Mouse (Mus musculus) cerebral cortex, adult 2 months (tissue): Measurements from ENCODE around the gene 2310011J03Rik.

Experiments used
- WGBS: fragments of 180-500 bp; shearing (Covaris S2); methylation state at CpG from one replicate; pipeline ENCODE4 v1.1.7; 2018; 5-methylcytosine and 5-hydroxymethylcytosine counted together

The 2310011J03Rik gene

GRCm38 (mm10) chr10:80320340-80320760 lies at the start of gene 2310011J03Rik:
Gene 2310011J03Rik, minus strand, starts transcription at chr10:80320537.
- under 1% methylated on average over 34 of the region's 34 CpGs for WGBS

- WGBS = 87% methylated on average over 6 of the region's 6 CpGs
Observed at GRCm38 (mm10) chr10:80368392-80368791, 48.1 kb upstream of the 2310011J03Rik start.

GRCm38 (mm10) chr10:80367954-80368353 lies 47.6 kb upstream of the 2310011J03Rik start:
- 59% methylated on average over 5 of the region's 5 CpGs for WGBS

GRCm38 (mm10) chr10:80365736-80366135 lies 45.4 kb upstream of the 2310011J03Rik start:
- WGBS = 65% methylated on average over 6 of the region's 6 CpGs

GRCm38 (mm10) chr10:80363734-80364133 lies 43.4 kb upstream of the 2310011J03Rik start:
- 36% methylated on average over 6 of the region's 6 CpGs for WGBS

- WGBS = 8% methylated on average over 31 of the region's 31 CpGs
Observed at GRCm38 (mm10) chr10:80357994-80358639, 37.8 kb upstream of the 2310011J03Rik start.

- WGBS = 18% methylated on average over 7 of the region's 7 CpGs
Observed at GRCm38 (mm10) chr10:80357336-80357735, 37.0 kb upstream of the 2310011J03Rik start.

- under 1% methylated on average over 34 of the region's 34 CpGs for WGBS
Observed at GRCm38 (mm10) chr10:80356737-80357136, 36.4 kb upstream of the 2310011J03Rik start.

- WGBS = 3% methylated on average over 53 of the region's 53 CpGs
Observed at GRCm38 (mm10) chr10:80356001-80356682, 35.8 kb upstream of the 2310011J03Rik start, which contains the start of gene Plk5. Gene Plk5, plus strand, starts transcription at chr10:80356459.

GRCm38 (mm10) chr10:80355431-80355830 lies 35.1 kb upstream of the 2310011J03Rik start:
- WGBS = 20% methylated on average over 9 of the region's 9 CpGs

- WGBS = 67% methylated on average over 8 of the region's 8 CpGs
Observed at GRCm38 (mm10) chr10:80352727-80353126, 32.4 kb upstream of the 2310011J03Rik start.

- WGBS = 40% methylated on average over 11 of the region's 11 CpGs
Observed at GRCm38 (mm10) chr10:80351896-80352295, 31.6 kb upstream of the 2310011J03Rik start.

GRCm38 (mm10) chr10:80350292-80350691 lies 30.0 kb upstream of the 2310011J03Rik start:
- 15% methylated on average over 7 of the region's 7 CpGs for WGBS

- 22% methylated on average over 26 of the region's 26 CpGs for WGBS
Observed at GRCm38 (mm10) chr10:80348981-80349380, 28.6 kb upstream of the 2310011J03Rik start.

GRCm38 (mm10) chr10:80348244-80348781 lies 28.0 kb upstream of the 2310011J03Rik start, which contains the start of gene Adamtsl5:
Gene Adamtsl5, minus strand, starts transcription at chr10:80348412.
- 1% methylated on average over 42 of the region's 42 CpGs for WGBS

GRCm38 (mm10) chr10:80347514-80347967 lies 27.2 kb upstream of the 2310011J03Rik start:
- 7% methylated on average over 17 of the region's 17 CpGs for WGBS

GRCm38 (mm10) chr10:80345929-80346328 lies 25.6 kb upstream of the 2310011J03Rik start:
- WGBS = 83% methylated on average over 6 of the region's 6 CpGs

GRCm38 (mm10) chr10:80345122-80345521 lies 24.8 kb upstream of the 2310011J03Rik start:
- 11% methylated on average over 16 of the region's 16 CpGs for WGBS

GRCm38 (mm10) chr10:80344131-80344661 lies 23.9 kb upstream of the 2310011J03Rik start:
- 40% methylated on average over 9 of the region's 9 CpGs for WGBS

GRCm38 (mm10) chr10:80343425-80343895 lies 23.1 kb upstream of the 2310011J03Rik start:
- 39% methylated on average over 13 of the region's 13 CpGs for WGBS

GRCm38 (mm10) chr10:80342749-80343424 lies 22.6 kb upstream of the 2310011J03Rik start:
- 1% methylated on average over 31 of the region's 33 CpGs for WGBS
